Mouse (Mus musculus) G1E (cell line): ENCODE measurements around the gene Nfic.

ENCODE experiments used
- CTCF ChIP-seq: IDR thresholded peaks from 2 replicates; pipeline ENCODE4 v1.5.1; 2012; ENCODE audit warnings: low read depth, low read length, inconsistent platforms, mixed read lengths
- GATA1 ChIP-seq: IDR thresholded peaks from 2 replicates; pipeline ENCODE4 v1.6.1; 2012; ENCODE audit warnings: borderline replicate concordance, low read length, inconsistent platforms, mixed read lengths
- GATA2 ChIP-seq: IDR thresholded peaks from 2 replicates; pipeline ENCODE4 v1.6.1; 2012; ENCODE audit warnings: low read depth, low read length, inconsistent platforms, borderline replicate concordance
- POLR2AphosphoS5 ChIP-seq: IDR thresholded peaks from 2 replicates; pipeline ENCODE4 v1.6.1; 2012; ENCODE audit warnings: low read depth, low read length, inconsistent platforms; ENCODE audit not compliant: insufficient replicate concordance
- TAL1 ChIP-seq: conservative IDR thresholded peaks from 2 replicates; pipeline ENCODE4 v1.6.1; 2012; ENCODE audit warnings: low read depth, low read length, inconsistent platforms, mixed read lengths

DNA sequence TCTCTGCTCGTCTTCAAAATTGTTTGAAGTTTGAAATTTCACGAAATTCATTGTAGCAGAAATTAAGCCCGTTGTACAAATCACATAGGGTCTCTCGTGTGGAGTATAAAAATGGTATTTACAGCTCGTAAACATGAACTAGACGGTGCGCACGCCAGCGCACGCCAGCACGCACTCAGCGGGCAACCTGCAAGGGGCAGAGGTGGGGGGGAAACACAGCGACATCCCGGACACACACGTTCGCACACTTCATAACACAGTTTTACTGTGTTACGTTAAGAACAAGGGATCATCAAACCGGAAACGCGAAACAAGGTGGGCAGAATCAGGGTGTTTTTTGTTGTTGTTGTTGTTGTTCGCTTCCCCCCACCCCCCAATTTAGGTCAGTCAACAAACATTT is 4.0 kb upstream of the Nfic start:
- TF ChIP-seq TAL1 (no peak), CTCF (no peak), POLR2AphosphoS5 (no peak), GATA1 (no peak), GATA2 (no peak)
